Mouse (Mus musculus): ENCODE measurements around the gene Krt18.

GRCm38 (mm10) chr15:101994365-101994764, 33.6 kb upstream of the Krt18 start:
- TF ChIP-seq CTCF (IDR thresholded peaks at IDR 0.05; ENCODE audit: control insufficient read depth, insufficient read depth, low read length): no peak
- no peak for TF ChIP-seq POLR2A (IDR thresholded peaks at IDR 0.05; ENCODE audit: borderline replicate concordance, control insufficient read depth, low read depth, low read length)
